Mouse (Mus musculus) heart, adult 2 months (tissue): Measurements from ENCODE around the gene Olfr870. TPM values are rescaled to one million over a fixed set of nuclear protein-coding genes. Genes with fewer than 3 reads are reported as not detected.
"Not testable (repeated sequence)": the region's sequence is repeated elsewhere in the genome, so short reads cannot be mapped to it uniquely, and the experiment has no call there.

Source experiments
- DNase-seq, 2 experiments: peaks; one replicate each; pipeline ENCODE4 v3.0.0; 2021
- H3K27ac ChIP-seq: fragments of 200-600 bp; 2 replicates; pipeline ENCODE4 v1.8.1; 2022
- H3K27me3 ChIP-seq: fragments of 200-500 bp; 2 replicates; pipeline ENCODE4 v1.6.1; 2012; ENCODE audit warnings: mild to moderate bottlenecking, low read length, inconsistent platforms, mixed read lengths; ENCODE audit not compliant: control insufficient read depth, insufficient read depth
- H3K36me3 ChIP-seq: fragments of 200-500 bp; 2 replicates; pipeline ENCODE4 v1.6.1; 2012; ENCODE audit warnings: low read length, inconsistent platforms; ENCODE audit not compliant: control insufficient read depth, insufficient read depth
- H3K4me1 ChIP-seq: fragments of 200-500 bp; 2 replicates; pipeline ENCODE4 v1.6.1; 2011; ENCODE audit warnings: low read length; ENCODE audit not compliant: control insufficient read depth, insufficient read depth
- H3K4me3 ChIP-seq: fragments of 200-600 bp; 2 replicates; pipeline ENCODE4 v1.8.1; 2022
- H3K79me2 ChIP-seq: fragments of 200-500 bp; replicated peaks from 2 replicates; pipeline ENCODE4 v1.6.1; 2012; ENCODE audit warnings: mild to moderate bottlenecking, inconsistent platforms, low read length, moderate library complexity, mixed read lengths; ENCODE audit not compliant: control insufficient read depth, insufficient read depth
- H3K9ac ChIP-seq: fragments of 200-500 bp; 2 replicates; pipeline ENCODE4 v1.6.1; 2012; ENCODE audit warnings: low read depth, mild to moderate bottlenecking, control low read depth, inconsistent platforms, low read length, mixed read lengths
- CTCF ChIP-seq: fragments of 200-600 bp; IDR thresholded peaks from 2 replicates; pipeline ENCODE4 v1.8.1; 2022; ENCODE audit warnings: antibody characterized with exemption, mild to moderate bottlenecking, moderate library complexity
- EP300 ChIP-seq: fragments of 200-500 bp; IDR thresholded peaks from 2 replicates; pipeline ENCODE4 v1.6.1; 2011; ENCODE audit warnings: low read depth, low read length, control low read depth; ENCODE audit not compliant: insufficient read depth
- POLR2A ChIP-seq: fragments of 200-500 bp; IDR thresholded peaks from 2 replicates; pipeline ENCODE4 v1.6.1; 2011; ENCODE audit warnings: mild to moderate bottlenecking, low read depth, low read length, control low read depth; ENCODE audit not compliant: insufficient read depth
- WGBS: fragments of 180-500 bp; shearing (Covaris S2); methylation state at CpG from one replicate; pipeline ENCODE4 v1.1.7; 2018; 5-methylcytosine and 5-hydroxymethylcytosine counted together
- intact Hi-C: fragments of 180-260 bp; cut with DNase I; formaldehyde crosslinking; loops from one replicate; pipeline ENCODE4 v1.15.1; 2025
- long read RNA-seq: library from polyadenylated mRNA; stranded (forward); transcript quantifications from one replicate; pipeline ENCODE4 v2.0.0, GENCODE M21; 2021
- polyA plus RNA-seq: library from polyadenylated mRNA; depleted of rRNA; stranded (reverse); fragments of >200 nt; gene quantifications from 2 replicates; pipeline ENCODE4 v1.2.3, GENCODE M21; 2012; rRNA removed
- total RNA-seq, 2 experiments: library from RNA; stranded (reverse); gene quantifications; 2 replicates each; pipeline ENCODE4 v1.2.3; 2021

The Olfr870 gene
- total RNA-seq (not detected), polyA plus RNA-seq (not detected in 2 replicates)
- long read RNA-seq: 0 reads

DNA sequence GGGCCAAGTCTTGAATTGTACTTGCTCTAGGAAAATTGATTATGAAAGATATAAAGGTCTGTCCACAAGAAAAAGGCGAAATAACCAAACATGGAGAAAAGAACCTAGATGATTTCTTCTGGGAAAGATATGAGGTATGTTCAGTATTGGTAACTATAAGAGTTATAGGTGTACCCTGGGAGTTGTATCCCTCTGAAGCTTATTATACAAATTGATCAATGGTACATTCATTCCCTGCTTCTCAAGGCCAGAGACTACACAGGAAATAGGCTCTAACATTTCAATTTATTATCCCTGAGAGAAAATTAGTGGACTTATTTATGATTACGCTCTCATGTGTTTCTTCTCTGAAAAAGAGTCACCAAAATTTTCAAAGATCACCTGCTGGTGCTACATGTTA lies at the start of gene Olfr870:
TSS of gene Olfr870 (minus strand) at position 101 of the 400 bp plus-strand sequence.
- Histone ChIP-seq H3K36me3 (no peaks in the 10 kb centered on the region), H3K27ac (no peak within 1 kb of the TSS), H3K9ac (no peak within 1 kb of the TSS), H3K4me1 (no peaks in the 10 kb centered on the region), H3K4me3 (no peak within 1 kb of the TSS), H3K27me3 (no peaks in the 10 kb centered on the region), H3K79me2 (no peaks in the 10 kb centered on the region)
- 65% methylated on average over 2 of the region's 2 CpGs for whole genome bisulfite sequencing
- intact Hi-C loops: no loop called here
- no peak for DNase-seq
- TF ChIP-seq CTCF (no peak), EP300 (no peak), POLR2A (no peak)

DNA sequence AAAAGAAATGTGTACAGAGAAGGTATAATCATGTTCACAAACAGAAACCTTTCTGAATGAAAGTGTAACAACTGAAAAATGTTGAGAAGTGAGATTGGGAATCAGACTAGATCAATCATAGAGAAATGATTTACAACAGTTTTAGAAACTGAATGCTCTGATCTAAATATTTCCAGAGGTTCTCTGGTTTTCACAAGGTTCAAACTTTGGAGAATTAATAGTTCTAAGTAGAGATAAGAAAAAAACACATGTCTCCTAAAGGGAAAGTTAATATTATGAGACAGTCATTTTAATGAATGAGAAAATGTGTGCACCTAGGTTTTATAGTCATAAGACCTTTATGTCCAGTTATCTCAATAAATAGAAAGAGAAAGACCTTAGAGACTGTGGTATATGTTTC lies 38.0 kb upstream of the Olfr870 start, which contains the start of gene Olfr871:
TSS of gene Olfr871 (plus strand) at position 301 of the 400 bp plus-strand sequence.
- intact Hi-C loops: no loop called here
- H3K79me2 ChIP-seq: no peaks in the 10 kb centered on the region
- no peak within 1 kb of the TSS for H3K4me3 ChIP-seq
- no peak within 1 kb of the TSS for H3K9ac ChIP-seq
- no peaks in the 10 kb centered on the region for H3K4me1 ChIP-seq
- no peak for DNase-seq
- no peak within 1 kb of the TSS for H3K27ac ChIP-seq
- H3K36me3 ChIP-seq: no peaks in the 10 kb centered on the region
- no peak for TF ChIP-seq EP300
- TF ChIP-seq POLR2A: no peak
- no peak for TF ChIP-seq CTCF
- no peaks in the 10 kb centered on the region for H3K27me3 ChIP-seq

DNA sequence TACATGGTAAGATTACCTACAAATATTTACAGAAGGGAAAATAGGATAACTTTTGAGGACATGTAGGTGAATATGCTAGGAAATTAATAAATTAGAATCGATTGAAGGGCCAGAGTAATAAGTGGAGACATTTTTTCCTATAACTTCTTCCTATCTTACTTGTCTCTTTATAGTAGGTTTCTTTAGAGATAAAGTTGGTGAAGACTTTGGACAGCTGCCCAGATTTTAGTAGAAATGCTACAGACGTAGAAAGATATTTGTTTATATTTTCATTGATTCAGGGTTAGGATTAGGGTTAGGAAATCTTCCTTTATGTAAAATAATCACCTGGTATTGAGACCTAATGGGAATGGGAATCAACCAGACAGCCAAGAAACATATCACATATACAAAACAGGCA lies 37.6 kb upstream of the Olfr870 start:
- WGBS: 36% methylated on average over 2 of the region's 2 CpGs
- TF ChIP-seq EP300 (no peak), CTCF (no peak), POLR2A (no peak)

DNA sequence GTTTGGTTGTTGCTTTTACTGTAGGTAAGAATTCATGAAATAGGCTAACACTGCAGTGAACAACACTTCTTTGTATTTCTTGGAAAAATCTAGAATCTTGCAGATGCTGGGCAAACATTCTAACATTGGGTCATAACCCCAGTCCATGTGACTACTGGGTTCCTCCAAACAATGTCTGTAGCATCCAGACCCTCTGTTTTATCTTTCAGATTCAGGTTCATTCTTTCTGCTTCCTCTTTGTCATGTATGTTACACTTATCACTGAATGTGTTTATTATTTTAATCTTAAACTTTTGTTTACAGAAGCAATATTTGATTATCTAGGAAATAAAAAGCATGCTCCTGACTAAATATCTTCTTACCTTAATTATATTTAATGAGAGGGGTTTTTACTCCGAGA lies 37.0 kb upstream of the Olfr870 start:
- H3K4me1 ChIP-seq: no peaks in the 10 kb centered on the region
- no peaks in the 10 kb centered on the region for H3K79me2 ChIP-seq
- H3K27ac ChIP-seq: no peak overlapping the region
- intact Hi-C loops: no loop called here
- no peak for DNase-seq
- no peaks in the 10 kb centered on the region for H3K27me3 ChIP-seq
- no peak overlapping the region for H3K4me3 ChIP-seq
- WGBS: 26% methylated on average over 1 of the region's 1 CpGs
- no peak for TF ChIP-seq POLR2A
- no peaks in the 10 kb centered on the region for H3K36me3 ChIP-seq
- H3K9ac ChIP-seq: no peak overlapping the region

More for the DNA sequence above, 37.6 kb upstream of the Olfr870 start:
- H3K79me2 ChIP-seq: no peaks in the 10 kb centered on the region
- no peak overlapping the region for H3K4me3 ChIP-seq
- no peaks in the 10 kb centered on the region for H3K27me3 ChIP-seq
- H3K27ac ChIP-seq: no peak overlapping the region
- no peak overlapping the region for H3K9ac ChIP-seq
- no peaks in the 10 kb centered on the region for H3K4me1 ChIP-seq
- no peaks in the 10 kb centered on the region for H3K36me3 ChIP-seq
- intact Hi-C loops: no loop called here
- no peak for DNase-seq

DNA sequence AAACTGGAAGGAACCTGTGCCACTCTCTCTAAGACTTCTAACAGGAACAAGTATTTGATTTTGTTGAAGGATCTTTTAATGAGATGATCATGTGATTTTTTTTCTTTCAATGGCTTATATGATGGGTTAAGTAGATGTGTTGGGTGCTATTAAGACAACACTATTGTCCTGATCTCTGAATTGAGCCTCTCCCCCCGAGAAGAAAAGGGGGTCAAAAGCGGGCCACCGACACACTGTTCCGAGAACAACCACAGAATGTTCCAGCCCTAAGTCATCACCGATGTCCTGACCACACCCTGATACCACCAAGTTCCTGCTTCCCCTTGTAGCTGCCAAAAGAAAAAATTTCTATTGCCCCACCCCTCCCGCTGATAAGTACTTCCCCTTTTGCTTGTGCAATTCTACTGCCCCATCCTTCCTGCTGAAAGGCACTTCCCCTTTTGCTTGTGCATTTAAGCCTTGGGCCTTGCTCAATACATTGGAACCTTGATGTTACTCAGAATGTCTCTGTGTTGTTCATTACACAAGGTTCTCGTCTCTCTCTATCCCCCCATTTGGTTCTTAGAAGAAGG lies 29.6 kb upstream of the Olfr870 start:
- H3K36me3 ChIP-seq, DNase-seq, H3K4me3 ChIP-seq, H3K79me2 ChIP-seq, H3K4me1 ChIP-seq, intact Hi-C loops, H3K27ac ChIP-seq, H3K27me3 ChIP-seq, H3K9ac ChIP-seq: not testable (repeated sequence)
- 75% methylated on average over 7 of the region's 7 CpGs for WGBS

DNA sequence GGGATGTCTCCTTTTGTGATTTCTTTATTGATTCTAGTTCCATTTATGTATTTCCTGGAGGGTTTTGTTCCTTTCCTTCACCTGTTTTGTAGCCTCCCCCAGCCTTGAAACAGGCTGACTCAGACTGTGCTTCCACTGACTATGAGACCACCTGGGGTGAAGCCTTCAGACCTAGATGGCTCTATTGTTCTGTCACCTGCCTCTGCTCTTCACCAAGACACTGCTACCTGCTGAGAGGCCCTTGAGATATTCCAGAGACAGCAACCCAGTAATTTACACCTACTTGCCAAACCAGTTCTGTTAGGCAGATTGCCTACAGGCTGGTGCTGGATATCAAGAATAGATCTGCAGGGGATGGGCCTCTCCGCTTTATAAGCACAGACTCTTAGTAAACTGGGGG lies 28.3 kb upstream of the Olfr870 start:
- no peak overlapping the region for H3K9ac ChIP-seq
- H3K36me3 ChIP-seq: no peaks in the 10 kb centered on the region
- WGBS: 55% methylated on average over 1 of the region's 1 CpGs
- no peak for DNase-seq
- H3K79me2 ChIP-seq: no peaks in the 10 kb centered on the region
- H3K27me3 ChIP-seq: no peaks in the 10 kb centered on the region
- TF ChIP-seq EP300 (no peak), POLR2A (no peak), CTCF (no peak)
- no peaks in the 10 kb centered on the region for H3K4me1 ChIP-seq
- no peak overlapping the region for H3K4me3 ChIP-seq
- H3K27ac ChIP-seq: no peak overlapping the region
- intact Hi-C loops: no loop called here

DNA sequence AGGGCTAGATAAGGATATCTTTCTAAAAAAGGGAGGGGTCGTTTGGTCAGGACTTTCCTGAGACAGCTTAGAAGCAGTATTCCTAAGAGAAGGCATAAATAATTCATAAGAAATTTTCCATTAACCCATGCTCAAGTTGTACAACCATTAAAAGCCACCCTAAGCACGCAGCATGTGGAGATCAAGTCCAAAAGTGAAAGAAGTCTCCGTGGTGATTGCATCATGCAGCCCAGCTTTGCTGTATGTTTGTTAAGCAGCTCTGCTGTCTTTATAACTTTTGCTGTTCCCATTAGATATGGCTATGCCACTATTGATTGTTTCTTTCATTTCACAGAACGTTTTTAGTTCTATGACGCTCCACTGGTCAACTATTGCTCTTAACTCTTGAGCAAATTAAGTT lies 5.6 kb upstream of the Olfr870 start:
- Histone ChIP-seq H3K9ac (no peak overlapping the region), H3K79me2 (no peaks in the 10 kb centered on the region), H3K36me3 (no peaks in the 10 kb centered on the region), H3K27me3 (no peaks in the 10 kb centered on the region), H3K4me1 (no peaks in the 10 kb centered on the region), H3K4me3 (no peak overlapping the region), H3K27ac (no peak overlapping the region)
- 58% methylated on average over 5 of the region's 5 CpGs for WGBS
- DNase-seq: no peak
- TF ChIP-seq CTCF (no peak), POLR2A (no peak), EP300 (no peak)
- intact Hi-C loops: no loop called here
